Mouse (Mus musculus) cerebellum, adult 8-10 months (tissue): Measurements from ENCODE around the gene Dnm3.
A peak's percentile ranks its signal among the peaks of the same experiment; 100 is the strongest.

ENCODE experiments used
- DNase-seq: peaks from one replicate; pipeline ENCODE4 v3.0.0; 2022

Gene Dnm3

GRCm38 (mm10) chr1:162156873-162157272 lies 321.0 kb downstream of the Dnm3 start:
- no peak for DNase-seq

DNA sequence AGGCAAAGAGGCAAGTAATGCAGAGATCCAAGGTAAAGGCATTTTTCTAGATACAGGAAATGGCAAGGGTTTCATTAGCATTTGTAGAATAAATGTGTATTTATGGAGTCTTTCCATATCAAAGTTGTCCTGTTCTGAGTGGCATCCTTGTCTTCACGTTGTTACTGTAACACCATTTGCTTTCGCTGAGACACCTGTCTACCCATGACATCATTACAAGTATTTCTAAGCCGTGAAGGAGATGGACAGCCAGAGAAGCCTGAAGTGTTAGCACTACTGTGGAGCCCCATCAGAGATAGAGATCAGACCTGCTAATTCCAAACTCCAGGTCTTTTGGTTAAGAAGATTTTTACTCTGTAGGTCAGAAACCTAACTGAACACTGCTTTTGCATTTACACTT lies 322.3 kb downstream of the Dnm3 start:
- DNase-seq, result no peak

DNA sequence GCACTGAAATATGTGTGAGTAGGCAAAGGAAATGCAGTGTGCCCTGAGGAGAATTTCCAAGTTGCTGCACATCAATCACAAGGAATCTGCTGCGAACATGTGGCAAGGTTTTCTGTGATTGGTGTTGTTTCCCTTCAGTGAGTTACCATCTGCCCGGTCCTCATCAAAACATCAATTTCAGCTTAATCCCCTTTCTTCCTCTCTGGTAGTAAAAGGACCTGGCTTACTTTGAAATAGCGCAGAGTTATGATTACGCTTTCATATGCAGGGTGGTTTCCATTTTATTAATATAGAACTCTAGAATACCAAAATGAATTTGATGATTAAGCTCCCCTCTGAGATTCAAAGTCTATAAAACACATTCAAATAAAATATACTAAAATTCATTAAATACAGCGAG lies 324.7 kb downstream of the Dnm3 start:
- DNase-seq, result no peak

DNA sequence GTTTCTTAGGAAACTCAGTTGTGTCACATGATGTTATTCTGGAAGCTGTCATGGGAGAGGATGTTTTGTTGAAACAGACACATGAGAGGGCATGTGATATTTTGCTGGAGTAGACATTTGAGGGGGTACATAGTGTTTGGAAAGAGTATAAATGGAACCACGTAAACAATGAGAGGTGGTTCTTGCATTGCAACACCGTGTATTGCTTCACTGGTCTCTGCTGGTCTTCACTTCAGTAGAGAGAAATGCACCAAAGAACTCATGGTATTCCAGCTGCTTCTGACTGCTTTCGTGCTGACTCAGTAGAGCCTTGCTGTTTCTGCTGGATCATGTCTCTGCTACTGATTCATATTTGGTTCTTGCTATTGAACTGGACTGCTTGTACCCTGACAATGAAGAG lies 328.1 kb downstream of the Dnm3 start:
- no peak for DNase-seq

DNA sequence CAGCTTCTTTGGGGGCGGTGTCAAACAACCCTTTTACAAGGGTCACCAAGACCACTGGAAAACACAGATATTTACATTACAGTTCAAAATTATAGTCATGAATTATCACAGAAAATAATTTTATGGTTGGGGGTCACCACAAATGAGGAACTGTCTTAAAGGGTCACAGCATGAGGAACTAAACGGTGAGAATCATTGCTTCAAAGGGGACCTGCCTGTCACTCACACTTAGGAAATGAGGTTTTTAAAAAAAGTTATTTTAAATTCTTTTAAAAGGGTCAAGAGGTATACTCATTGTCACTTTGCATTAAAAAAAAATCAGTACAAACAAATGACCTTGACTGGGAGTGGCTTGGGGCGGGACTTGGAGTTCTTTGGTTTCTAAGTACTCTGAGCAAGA lies 330.3 kb downstream of the Dnm3 start:
- DNase-seq, result no peak

- DNase-seq, result no peak
Observed at GRCm38 (mm10) chr1:162145748-162146147, 332.1 kb downstream of the Dnm3 start.

GRCm38 (mm10) chr1:162144992-162145391 lies 332.8 kb downstream of the Dnm3 start:
- no peak for DNase-seq

DNA sequence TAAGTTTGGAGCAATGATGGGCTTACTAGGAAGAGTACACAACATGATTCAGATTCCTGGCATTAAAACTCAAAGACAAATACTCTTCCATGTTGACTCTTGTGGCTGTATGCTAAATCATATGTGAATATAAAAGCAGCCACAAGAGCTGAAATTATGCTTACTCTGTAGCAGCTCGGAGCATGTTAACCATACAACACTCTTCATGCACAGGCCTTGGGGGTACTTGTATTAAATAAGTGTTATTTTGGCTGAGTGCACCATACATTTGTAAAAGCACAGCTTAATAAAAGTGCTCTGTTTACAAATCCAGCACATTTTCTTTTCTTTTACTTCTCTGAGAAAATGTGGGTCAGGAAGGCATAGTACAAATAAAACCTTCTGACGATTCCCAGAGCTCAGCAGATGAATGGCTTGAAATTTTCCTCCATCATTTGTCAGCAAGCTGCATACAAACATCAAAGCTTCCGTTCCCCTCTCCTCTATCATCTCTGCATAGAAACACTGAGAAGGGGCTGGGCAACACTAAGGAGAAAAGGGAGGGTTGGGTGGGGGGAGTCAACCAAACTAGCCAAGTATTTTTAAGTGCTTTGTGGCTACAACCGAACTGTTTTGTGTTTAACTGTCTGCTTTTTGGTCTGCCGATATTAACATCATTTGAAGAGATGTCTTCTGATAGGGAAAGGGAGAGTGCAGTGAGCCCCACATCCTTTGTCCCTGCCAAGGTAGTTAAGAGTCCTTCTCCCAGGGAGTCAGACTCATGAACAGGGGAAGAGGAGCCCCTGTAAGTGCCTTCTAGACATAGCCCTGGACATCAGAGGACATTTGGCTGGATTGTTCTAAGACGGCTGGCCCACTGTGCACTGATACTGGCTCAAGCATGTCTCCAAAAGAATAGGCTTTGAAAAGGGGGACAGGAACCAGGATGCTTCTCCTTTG lies 333.6 kb downstream of the Dnm3 start:
- no peak for DNase-seq

- no peak for DNase-seq
Observed at GRCm38 (mm10) chr1:162142285-162142684, 335.5 kb downstream of the Dnm3 start.

- no peak for DNase-seq
Observed at GRCm38 (mm10) chr1:162136328-162136727, 341.5 kb downstream of the Dnm3 start.

DNA sequence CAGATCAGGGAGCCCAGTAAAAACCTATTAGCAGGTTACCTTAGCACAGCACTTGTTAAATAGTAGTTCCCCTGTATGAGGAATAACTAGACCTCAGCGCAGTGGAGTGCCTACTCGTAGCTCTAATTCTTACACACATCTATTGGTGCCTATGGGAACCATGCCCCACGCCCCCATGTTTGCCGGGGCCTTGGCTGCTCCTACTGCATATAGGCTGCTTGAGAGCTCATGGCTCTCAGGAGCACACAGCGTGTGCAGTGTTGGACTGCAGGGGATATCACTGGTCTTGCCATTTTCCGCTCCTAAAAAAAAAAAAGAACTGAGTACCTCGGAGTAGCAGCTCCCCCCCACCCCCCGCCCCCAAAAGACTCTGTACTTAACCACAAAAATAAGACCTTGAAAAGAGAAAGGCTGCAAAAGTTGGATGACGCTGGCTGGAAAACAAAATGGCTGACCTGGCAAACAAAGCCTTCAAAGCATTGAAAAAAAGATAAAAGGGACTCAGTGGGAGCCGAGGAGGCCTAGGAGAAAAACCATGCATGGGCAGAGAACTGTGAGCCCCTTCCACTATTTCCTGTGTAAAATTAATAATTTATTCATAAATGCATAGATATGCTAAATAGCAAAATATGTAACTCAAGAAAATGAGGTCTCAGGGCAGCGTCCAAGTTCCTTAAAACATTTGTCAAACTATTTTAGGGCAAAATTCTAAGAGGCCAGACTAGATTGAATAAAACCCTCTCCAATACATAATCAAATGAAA lies 342.2 kb downstream of the Dnm3 start:
- DNase-seq, result no peak

DNA sequence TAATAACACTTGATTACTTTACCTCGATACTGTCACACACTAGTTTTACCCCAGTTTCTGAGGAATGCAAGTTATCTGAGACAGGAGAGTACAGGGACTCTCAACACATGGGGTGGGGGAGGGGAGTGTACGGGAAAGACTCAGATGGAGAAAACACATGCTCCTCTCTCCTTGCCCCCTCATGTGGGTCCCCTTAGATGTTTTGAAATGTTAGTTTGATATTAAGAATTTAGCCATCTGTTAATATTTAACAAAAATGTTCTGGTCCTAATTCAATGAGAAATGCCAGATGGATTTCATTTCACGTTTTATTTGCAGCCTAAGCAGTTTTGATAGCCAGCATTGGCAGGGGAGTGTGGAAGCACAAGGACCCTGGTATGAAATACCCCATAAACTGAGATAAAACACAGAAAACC lies 343.2 kb downstream of the Dnm3 start:
- no peak for DNase-seq

- DNase-seq, result no peak
Observed at GRCm38 (mm10) chr1:162132908-162133641, 344.8 kb downstream of the Dnm3 start.

DNA sequence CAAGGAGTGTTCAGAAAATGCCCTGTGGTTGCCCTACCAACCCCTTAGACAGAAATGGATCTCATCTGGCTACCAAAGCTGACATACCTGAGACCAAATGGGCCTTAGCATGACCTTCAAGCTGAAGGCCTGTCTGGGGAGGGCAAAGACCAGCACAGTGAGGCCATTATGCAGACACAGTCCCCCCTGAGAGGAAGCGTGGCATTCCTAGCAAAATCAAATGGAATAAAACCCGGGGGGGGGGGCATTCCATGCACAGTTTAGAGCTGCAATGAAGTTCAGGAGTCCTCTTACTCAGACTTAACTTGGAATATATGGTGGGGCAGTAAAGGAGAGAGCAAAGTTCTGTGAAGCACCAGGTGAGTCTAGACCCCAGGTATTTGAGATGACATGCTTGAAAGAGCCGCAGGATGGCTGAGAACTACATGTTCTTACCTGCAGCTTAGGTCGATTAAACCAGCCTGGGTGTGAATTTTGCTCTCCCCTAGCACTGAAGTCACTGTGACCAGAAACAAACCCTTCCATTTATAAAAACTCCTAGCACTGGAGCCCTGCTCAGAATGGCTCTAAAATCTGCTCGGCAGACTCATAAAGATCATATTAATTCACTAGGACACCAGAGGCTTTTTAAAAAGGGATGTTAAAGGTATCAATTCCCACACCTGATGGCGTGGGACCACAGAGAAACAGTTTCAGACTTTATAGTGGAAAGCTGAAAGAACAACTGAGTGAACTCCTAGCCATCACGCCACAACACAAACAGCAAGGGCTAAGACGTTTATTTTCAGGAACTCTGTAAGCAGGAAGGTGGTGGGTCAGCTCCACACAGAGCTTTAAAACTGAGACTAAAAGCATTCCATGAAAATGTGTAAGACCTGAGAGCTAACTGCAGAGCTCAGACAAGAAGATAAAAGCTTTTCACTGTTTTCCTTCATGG lies 350.7 kb downstream of the Dnm3 start:
- no peak for DNase-seq

DNA sequence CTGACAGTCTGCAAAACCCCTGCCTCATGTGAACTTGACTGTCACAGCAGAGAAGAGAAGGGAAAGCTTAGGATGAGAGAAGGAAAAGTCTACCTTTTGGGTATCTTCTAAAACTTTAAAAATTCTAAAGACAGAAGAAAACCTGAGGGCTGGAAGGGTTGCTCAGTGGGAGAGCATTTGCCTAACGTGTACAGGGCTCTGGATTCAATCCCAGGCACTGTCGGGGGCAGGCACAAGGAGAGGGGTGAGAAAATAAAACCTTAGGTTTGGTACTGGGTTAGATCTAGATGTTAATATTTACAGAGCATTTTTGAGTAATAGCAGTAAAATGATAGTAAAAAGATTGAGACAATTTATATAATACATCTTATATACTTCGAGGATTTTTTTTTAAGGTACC lies 353.4 kb downstream of the Dnm3 start:
- DNase-seq, result no peak

- no peak for DNase-seq
Observed at GRCm38 (mm10) chr1:162121441-162122200, 356.2 kb downstream of the Dnm3 start.

- DNase-seq, result peak; percentile 58
Observed at GRCm38 (mm10) chr1:162109437-162109813, 368.4 kb downstream of the Dnm3 start.

GRCm38 (mm10) chr1:162108726-162109436 lies 369.0 kb downstream of the Dnm3 start:
- no peak for DNase-seq

DNA sequence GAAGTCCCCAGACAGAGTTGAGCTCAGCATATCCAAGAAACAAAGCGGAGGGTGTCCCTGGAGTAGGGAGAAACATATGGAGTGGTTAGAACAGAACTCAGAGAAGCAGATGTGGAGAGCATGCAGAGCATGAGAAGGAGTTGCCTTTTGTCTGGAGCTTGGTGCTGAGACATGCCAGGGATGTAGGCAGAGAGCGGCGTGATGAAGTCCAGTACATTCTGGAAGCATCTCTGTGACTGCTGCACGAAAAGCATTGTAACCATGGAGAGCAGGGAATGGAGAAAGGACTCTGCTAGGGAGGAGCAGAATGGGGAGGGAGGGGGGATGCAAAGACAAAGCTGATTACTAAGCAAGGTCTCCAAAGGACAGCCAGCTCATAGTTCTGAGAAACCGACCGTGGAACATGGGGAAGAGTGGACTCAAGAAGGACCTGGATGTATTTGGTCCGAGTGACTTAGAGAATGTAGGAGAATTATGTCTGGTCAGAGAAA lies 369.6 kb downstream of the Dnm3 start:
- DNase-seq, result no peak

- no peak for DNase-seq
Observed at GRCm38 (mm10) chr1:162107011-162107606, 370.7 kb downstream of the Dnm3 start.
